Mouse (Mus musculus) kidney, postnatal 0 days (tissue): ENCODE measurements around the gene Rps12-ps3. TPM values are rescaled to one million over a fixed set of nuclear protein-coding genes. Genes with fewer than 3 reads are reported as not detected.

ENCODE experiments used
- ATAC-seq: fragments of 200-750 bp; cut with Nextera tagmentation; replicated peaks from 2 replicates; pipeline ENCODE4 v1.8.0; 2017; ENCODE audit warnings: low read depth, moderate number of reproducible peaks, moderate TSS enrichment, moderate library complexity; ENCODE audit not compliant: low FRiP score
- DNase-seq: peaks from one replicate; pipeline ENCODE4 v3.0.0-alpha.2; 2016; ENCODE audit warnings: low spot score
- H3K27ac ChIP-seq: fragments of 300-500 bp; sonication (generic); 2 replicates; pipeline ENCODE4 v1.5.1; 2014; ENCODE audit warnings: mild to moderate bottlenecking
- H3K27me3 ChIP-seq: fragments of 300-500 bp; sonication (generic); 2 replicates; pipeline ENCODE4 v1.6.1; 2014; ENCODE audit warnings: low read length, mixed read lengths; ENCODE audit not compliant: insufficient read depth
- H3K36me3 ChIP-seq: fragments of 300-500 bp; sonication (generic); 2 replicates; pipeline ENCODE4 v1.6.1; 2014; ENCODE audit warnings: low read length, mixed read lengths; ENCODE audit not compliant: insufficient read depth
- H3K4me1 ChIP-seq: fragments of 300-500 bp; sonication (generic); replicated peaks from 2 replicates; pipeline ENCODE4 v1.6.1; 2014; ENCODE audit warnings: antibody characterized with exemption, low read length, mixed read lengths; ENCODE audit not compliant: insufficient read depth
- H3K4me2 ChIP-seq: fragments of 300-500 bp; sonication (generic); 2 replicates; pipeline ENCODE4 v1.6.1; 2014; ENCODE audit warnings: mild to moderate bottlenecking, low read length, moderate library complexity, mixed read lengths
- H3K4me3 ChIP-seq: fragments of 300-500 bp; sonication (generic); replicated peaks from 2 replicates; pipeline ENCODE4 v1.5.1; 2014; ENCODE audit warnings: low read depth, low read length
- H3K9ac ChIP-seq: fragments of 300-500 bp; sonication (generic); 2 replicates; pipeline ENCODE4 v1.6.1; 2014; ENCODE audit warnings: low read depth, low read length
- H3K9me3 ChIP-seq: fragments of 300-500 bp; sonication (generic); replicated peaks from 2 replicates; pipeline ENCODE4 v1.6.1; 2016; ENCODE audit warnings: low read length, inconsistent platforms, mixed read lengths
- CTCF ChIP-seq: IDR thresholded peaks from 2 replicates; pipeline ENCODE4 v1.5.1; 2016; ENCODE audit warnings: antibody characterized with exemption, low read depth, mild to moderate bottlenecking, moderate library complexity
- WGBS: fragments of 180-500 bp; shearing (Covaris S2); extraction: QIAGEN DNeasy Blood & Tissue Kit; methylation state at CpG from one replicate; pipeline ENCODE4 v1.1.7; 2014; 5-methylcytosine and 5-hydroxymethylcytosine counted together
- polyA plus RNA-seq: library from polyadenylated mRNA; unstranded; fragments of >200 nt; fragmentation: Nextera tagmentation; extraction: Ambion mirVana; gene quantifications from 2 replicates; pipeline ENCODE4 v1.2.1, GENCODE M21; 2015

Gene Rps12-ps3
- polyA plus RNA-seq, 1 experiment from 2014 or later, result 38.7 TPM

DNA sequence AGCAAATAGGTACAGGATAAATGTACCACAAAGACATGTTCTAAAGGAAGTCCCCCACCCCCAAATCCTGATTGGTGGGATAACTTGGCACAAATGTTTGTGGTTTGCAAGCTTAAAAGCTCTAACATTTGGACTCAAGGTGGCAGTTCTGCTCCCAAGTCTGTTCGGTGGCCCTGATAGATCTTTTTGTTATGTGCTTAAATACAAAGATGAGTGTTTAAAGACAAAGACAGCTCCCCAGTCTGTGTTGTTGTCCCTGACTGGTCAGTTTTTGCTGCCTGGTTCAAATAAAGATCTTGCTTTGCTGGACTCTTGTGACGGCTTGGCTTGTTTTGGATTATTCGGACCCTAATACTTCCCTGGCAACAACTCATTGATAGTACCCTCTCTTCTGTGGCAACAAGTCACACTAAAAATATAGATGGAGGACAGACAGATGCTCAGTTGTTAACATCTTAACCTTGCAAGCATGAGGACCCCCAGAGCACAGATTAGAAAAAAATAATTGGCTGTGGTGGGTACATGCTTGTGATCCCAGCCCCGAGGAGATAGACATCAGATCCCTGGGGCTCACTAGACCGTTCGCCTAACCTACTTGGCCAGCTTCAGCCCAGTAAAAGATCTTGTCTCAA, 27.4 kb downstream of the Rps12-ps3 start:
- no peak for DNase-seq
- Histone ChIP-seq H3K27me3 (no peaks in the 10 kb centered on the region), H3K9ac (no peak overlapping the region), H3K36me3 (no peaks in the 10 kb centered on the region), H3K4me3 (no peak overlapping the region), H3K4me1 (no peaks in the 10 kb centered on the region), H3K4me2 (no peak overlapping the region), H3K27ac (no peak overlapping the region), H3K9me3 (no peaks in the 10 kb centered on the region)
- no peak for TF ChIP-seq CTCF
- ATAC-seq, result no peak
- WGBS, result 76% methylated on average over 6 of the region's 6 CpGs

GRCm38 (mm10) chr19:59350273-59350903, 28.3 kb downstream of the Rps12-ps3 start:
- Histone ChIP-seq H3K27me3 (no peaks in the 10 kb centered on the region), H3K9me3 (no peaks in the 10 kb centered on the region), H3K4me2 (no peak overlapping the region), H3K4me1 (no peaks in the 10 kb centered on the region), H3K27ac (no peak overlapping the region), H3K36me3 (no peaks in the 10 kb centered on the region), H3K9ac (no peak overlapping the region), H3K4me3 (no peak overlapping the region)
- 77% methylated on average over 7 of the region's 7 CpGs for WGBS
- TF ChIP-seq CTCF, result no peak
- ATAC-seq (no peak), DNase-seq (no peak)

GRCm38 (mm10) chr19:59351151-59351889, 29.2 kb downstream of the Rps12-ps3 start:
- no peaks in the 10 kb centered on the region for H3K36me3 ChIP-seq
- no peak for DNase-seq
- no peak for ATAC-seq
- no peak overlapping the region for H3K27ac ChIP-seq
- WGBS, result 67% methylated on average over 15 of the region's 15 CpGs
- H3K9ac ChIP-seq, result no peak overlapping the region
- no peaks in the 10 kb centered on the region for H3K27me3 ChIP-seq
- no peak overlapping the region for H3K4me2 ChIP-seq
- H3K9me3 ChIP-seq, result no peaks in the 10 kb centered on the region
- no peak for TF ChIP-seq CTCF
- no peaks in the 10 kb centered on the region for H3K4me1 ChIP-seq
- H3K4me3 ChIP-seq, result no peak overlapping the region

DNA sequence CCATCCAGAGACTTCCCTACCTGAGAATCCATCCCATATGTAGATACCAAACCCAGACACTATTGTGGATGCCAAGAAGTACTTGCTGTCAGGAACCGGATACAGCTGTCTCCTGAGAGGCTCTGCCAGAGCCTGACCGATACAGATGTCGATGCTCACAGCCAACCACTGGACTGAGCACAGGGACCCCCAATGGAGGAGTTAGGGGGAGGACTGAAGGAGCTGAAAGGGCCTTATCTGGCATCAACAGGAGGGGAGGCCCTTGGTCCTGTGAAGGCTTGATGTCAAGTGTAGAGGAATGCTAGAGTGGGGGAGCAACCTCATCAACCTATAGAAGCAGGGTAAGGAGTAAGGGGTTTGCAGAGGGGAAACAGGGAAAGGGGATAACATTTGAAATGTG, 30.7 kb downstream of the Rps12-ps3 start:
- no peaks in the 10 kb centered on the region for H3K36me3 ChIP-seq
- no peak overlapping the region for H3K27ac ChIP-seq
- ATAC-seq, result no peak
- no peak for TF ChIP-seq CTCF
- H3K27me3 ChIP-seq, result no peaks in the 10 kb centered on the region
- no peaks in the 10 kb centered on the region for H3K9me3 ChIP-seq
- DNase-seq, result no peak
- H3K4me1 ChIP-seq, result no peaks in the 10 kb centered on the region
- WGBS, result 70% methylated on average over 3 of the region's 3 CpGs
- no peak overlapping the region for H3K4me2 ChIP-seq
- no peak overlapping the region for H3K9ac ChIP-seq
- H3K4me3 ChIP-seq, result no peak overlapping the region

GRCm38 (mm10) chr19:59354906-59355305, 32.8 kb downstream of the Rps12-ps3 start:
- no peak for TF ChIP-seq CTCF
- DNase-seq, result no peak
- 59% methylated on average over 2 of the region's 2 CpGs for WGBS

GRCm38 (mm10) chr19:59356388-59356787, 34.3 kb downstream of the Rps12-ps3 start:
- H3K36me3 ChIP-seq, result no peaks in the 10 kb centered on the region
- H3K27me3 ChIP-seq, result no peaks in the 10 kb centered on the region
- no peak overlapping the region for H3K4me2 ChIP-seq
- no peaks in the 10 kb centered on the region for H3K4me1 ChIP-seq
- WGBS, result 88% methylated on average over 3 of the region's 3 CpGs
- H3K4me3 ChIP-seq, result no peak overlapping the region
- DNase-seq, result no peak
- TF ChIP-seq CTCF, result no peak
- no peak overlapping the region for H3K9ac ChIP-seq
- no peaks in the 10 kb centered on the region for H3K9me3 ChIP-seq
- no peak overlapping the region for H3K27ac ChIP-seq
- ATAC-seq, result no peak

More at GRCm38 (mm10) chr19:59354906-59355305, 32.8 kb downstream of the Rps12-ps3 start:
- Histone ChIP-seq H3K4me2 (no peak overlapping the region), H3K27me3 (no peaks in the 10 kb centered on the region), H3K9me3 (no peaks in the 10 kb centered on the region), H3K27ac (no peak overlapping the region), H3K4me3 (no peak overlapping the region), H3K9ac (no peak overlapping the region), H3K4me1 (no peaks in the 10 kb centered on the region), H3K36me3 (no peaks in the 10 kb centered on the region)
- ATAC-seq, result no peak
